Mouse (Mus musculus) neural tube, embryonic 14.5 days (tissue): ENCODE data around the gene Foxk1. TPM values are rescaled to one million over a fixed set of nuclear protein-coding genes. Genes with fewer than 3 reads are reported as not detected.

Experiments
- ATAC-seq: fragments of 200-750 bp; cut with Nextera tagmentation; 2 replicates; pipeline ENCODE4 v1.8.0; 2017; ENCODE audit warnings: low read depth, mild to moderate bottlenecking, moderate TSS enrichment, moderate library complexity
- H3K27ac ChIP-seq: fragments of 300-500 bp; sonication (generic); 2 replicates; pipeline ENCODE4 v1.5.1; 2014; ENCODE audit warnings: low read depth, mild to moderate bottlenecking, control low read depth, low read length, moderate library complexity, mixed read lengths
- H3K27me3 ChIP-seq: fragments of 300-500 bp; sonication (generic); 2 replicates; pipeline ENCODE4 v1.6.1; 2014; ENCODE audit warnings: low read length; ENCODE audit not compliant: control insufficient read depth, insufficient read depth
- H3K36me3 ChIP-seq: fragments of 300-500 bp; sonication (generic); 2 replicates; pipeline ENCODE4 v1.6.1; 2014; ENCODE audit warnings: low read length, mixed read lengths; ENCODE audit not compliant: control insufficient read depth, insufficient read depth
- H3K4me1 ChIP-seq: fragments of 300-500 bp; sonication (generic); 2 replicates; pipeline ENCODE4 v1.6.1; 2014; ENCODE audit warnings: low read length; ENCODE audit not compliant: control insufficient read depth, insufficient read depth
- H3K4me2 ChIP-seq: fragments of 300-500 bp; sonication (generic); 2 replicates; pipeline ENCODE4 v1.6.1; 2014; ENCODE audit warnings: mild to moderate bottlenecking, low read depth, low read length, control low read depth
- H3K4me3 ChIP-seq: fragments of 300-500 bp; sonication (generic); 2 replicates; pipeline ENCODE4 v1.5.1; 2014; ENCODE audit warnings: low read depth, low read length, control low read depth, mixed read lengths
- H3K9ac ChIP-seq: fragments of 300-500 bp; sonication (generic); replicated peaks from 2 replicates; pipeline ENCODE4 v1.6.1; 2014; ENCODE audit warnings: low read depth, mild to moderate bottlenecking, control low read depth, low read length, mixed read lengths
- H3K9me3 ChIP-seq: fragments of 300-500 bp; sonication (generic); 2 replicates; pipeline ENCODE4 v1.6.1; 2016; ENCODE audit warnings: low read length; ENCODE audit not compliant: control insufficient read depth
- WGBS: fragments of 180-500 bp; shearing (Covaris S2); extraction: QIAGEN DNeasy Blood & Tissue Kit; methylation state at CpG from one replicate; pipeline ENCODE4 v1.1.7; 2014; 5-methylcytosine and 5-hydroxymethylcytosine counted together
- polyA plus RNA-seq: library from polyadenylated mRNA; unstranded; fragments of >200 nt; fragmentation: Nextera tagmentation; extraction: Ambion mirVana; gene quantifications from 2 replicates; pipeline ENCODE4 v1.2.1, GENCODE M21; 2014

Foxk1 gene
- polyA plus RNA-seq, 1 experiment from 2014 or later = 4.3 TPM

GRCm38 (mm10) chr5:142421886-142422285, 20.6 kb downstream of the Foxk1 start:
- no peak for ATAC-seq
- Histone ChIP-seq H3K4me1 (0 out of 2 replicates have a peak, but pooled peaks cover 3% of the 10 kb centered on the region), H3K27ac (no peak overlapping the region), H3K27me3 (no peaks in the 10 kb centered on the region), H3K36me3 (no peaks in the 10 kb centered on the region), H3K9me3 (no peaks in the 10 kb centered on the region), H3K9ac (no peak overlapping the region), H3K4me2 (no peak overlapping the region), H3K4me3 (no peak overlapping the region)
- WGBS = 94% methylated on average over 5 of the region's 5 CpGs

- 73% methylated on average over 10 of the region's 10 CpGs for WGBS
- Histone ChIP-seq H3K4me3 (no peak overlapping the region), H3K9ac (0 out of 2 replicates have a peak overlapping the region, but pooled peaks have one; percentile 11), H3K4me2 (no peak overlapping the region), H3K27ac (no peak overlapping the region), H3K4me1 (peaks cover 8% of the 10 kb centered on the region; the same call in 1 of the 2 replicates), H3K27me3 (no peaks in the 10 kb centered on the region), H3K36me3 (no peaks in the 10 kb centered on the region), H3K9me3 (no peaks in the 10 kb centered on the region)
- no peak for ATAC-seq
These were observed 21.8 kb downstream of the Foxk1 start for GRCm38 (mm10) chr5:142423141-142423540.

- no peak overlapping the region for H3K9ac ChIP-seq
- peaks cover 8% of the 10 kb centered on the region; the same call in 1 of the 2 replicates for H3K4me1 ChIP-seq
- no peak overlapping the region for H3K4me2 ChIP-seq
- no peaks in the 10 kb centered on the region for H3K36me3 ChIP-seq
- H3K27me3 ChIP-seq = no peaks in the 10 kb centered on the region
- H3K27ac ChIP-seq = no peak overlapping the region
- WGBS = 52% methylated on average over 3 of the region's 3 CpGs
- ATAC-seq = no peak
- H3K9me3 ChIP-seq = no peaks in the 10 kb centered on the region
- H3K4me3 ChIP-seq = no peak overlapping the region
These were observed 22.4 kb downstream of the Foxk1 start for GRCm38 (mm10) chr5:142423701-142424100.

GRCm38 (mm10) chr5:142424627-142425349, 23.5 kb downstream of the Foxk1 start:
- H3K4me2 ChIP-seq = no peak overlapping the region
- H3K4me3 ChIP-seq = no peak overlapping the region
- H3K36me3 ChIP-seq = no peaks in the 10 kb centered on the region
- ATAC-seq = no peak
- H3K4me1 ChIP-seq = peaks cover 8% of the 10 kb centered on the region; the same call in 1 of the 2 replicates
- H3K9me3 ChIP-seq = no peaks in the 10 kb centered on the region
- no peaks in the 10 kb centered on the region for H3K27me3 ChIP-seq
- no peak overlapping the region for H3K9ac ChIP-seq
- WGBS = 74% methylated on average over 13 of the region's 13 CpGs
- H3K27ac ChIP-seq = no peak overlapping the region

- Histone ChIP-seq H3K27ac (no peak overlapping the region), H3K9me3 (no peaks in the 10 kb centered on the region), H3K27me3 (no peaks in the 10 kb centered on the region), H3K36me3 (no peaks in the 10 kb centered on the region), H3K4me3 (no peak overlapping the region), H3K9ac (no peak overlapping the region), H3K4me1 (peaks cover 10% of the 10 kb centered on the region; the same call in 1 of the 2 replicates), H3K4me2 (no peak overlapping the region)
- WGBS = 85% methylated on average over 2 of the region's 2 CpGs
- no peak for ATAC-seq
These were observed 25.2 kb downstream of the Foxk1 start for GRCm38 (mm10) chr5:142426476-142426875.

GRCm38 (mm10) chr5:142427876-142428275, 26.6 kb downstream of the Foxk1 start:
- Histone ChIP-seq H3K9ac (no peak overlapping the region; the same call in 1 of the 2 replicates), H3K4me1 (peaks cover 10% of the 10 kb centered on the region; the same call in 1 of the 2 replicates), H3K4me3 (no peak overlapping the region), H3K36me3 (no peaks in the 10 kb centered on the region), H3K9me3 (no peaks in the 10 kb centered on the region), H3K4me2 (no peak overlapping the region), H3K27me3 (no peaks in the 10 kb centered on the region), H3K27ac (no peak overlapping the region)
- ATAC-seq = no peak
- 38% methylated on average over 10 of the region's 10 CpGs for WGBS

GRCm38 (mm10) chr5:142428691-142429090, 27.4 kb downstream of the Foxk1 start:
- peaks cover 10% of the 10 kb centered on the region; the same call in 1 of the 2 replicates for H3K4me1 ChIP-seq
- H3K36me3 ChIP-seq = no peaks in the 10 kb centered on the region
- WGBS = 64% methylated on average over 6 of the region's 6 CpGs
- no peak overlapping the region for H3K27ac ChIP-seq
- no peak overlapping the region for H3K4me3 ChIP-seq
- H3K9ac ChIP-seq = no peak overlapping the region
- no peak overlapping the region for H3K4me2 ChIP-seq
- no peak for ATAC-seq
- H3K27me3 ChIP-seq = no peaks in the 10 kb centered on the region
- no peaks in the 10 kb centered on the region for H3K9me3 ChIP-seq

GRCm38 (mm10) chr5:142431029-142431428, 29.7 kb downstream of the Foxk1 start:
- Histone ChIP-seq H3K9ac (no peak overlapping the region), H3K4me2 (no peak overlapping the region), H3K27me3 (no peaks in the 10 kb centered on the region), H3K27ac (no peak overlapping the region), H3K4me3 (no peak overlapping the region), H3K36me3 (peaks cover 11% of the 10 kb centered on the region), H3K4me1 (peaks cover 7% of the 10 kb centered on the region; the same call in 1 of the 2 replicates), H3K9me3 (no peaks in the 10 kb centered on the region)
- WGBS = 63% methylated on average over 12 of the region's 12 CpGs
- no peak; the same call in 1 of the 2 replicates for ATAC-seq

- 82% methylated on average over 9 of the region's 9 CpGs for WGBS
- no peak for ATAC-seq
These were observed 30.6 kb downstream of the Foxk1 start for GRCm38 (mm10) chr5:142431811-142432434.

More at GRCm38 (mm10) chr5:142431811-142432434, 30.6 kb downstream of the Foxk1 start:
- Histone ChIP-seq H3K36me3 (peaks cover 13% of the 10 kb centered on the region), H3K4me1 (peaks cover 7% of the 10 kb centered on the region; the same call in 1 of the 2 replicates), H3K9me3 (no peaks in the 10 kb centered on the region), H3K4me2 (no peak overlapping the region), H3K27ac (no peak overlapping the region), H3K27me3 (no peaks in the 10 kb centered on the region), H3K9ac (no peak overlapping the region), H3K4me3 (no peak overlapping the region)
